Mouse (Mus musculus) liver, embryonic 14.5 days (tissue): ENCODE measurements around the gene Plcb1. TPM values are rescaled to one million over a fixed set of nuclear protein-coding genes. Genes with fewer than 3 reads are reported as not detected.

Experiments used
- ATAC-seq: fragments of 200-750 bp; cut with Nextera tagmentation; 2 replicates; pipeline ENCODE4 v1.8.0; 2017; ENCODE audit warnings: moderate number of reproducible peaks, mild to moderate bottlenecking, moderate library complexity; ENCODE audit not compliant: insufficient read depth
- DNase-seq, 3 experiments: peaks; one replicate each; pipeline ENCODE4 v3.0.0-alpha.2; 2012 to 2013; ENCODE audit warnings: low read depth in 3 of 3, low spot score in 3 of 3
- H3K27ac ChIP-seq: fragments of 300-500 bp; sonication (generic); 2 replicates; pipeline ENCODE4 v1.5.1; 2014; ENCODE audit warnings: moderate library complexity, mild to moderate bottlenecking, control low read depth, inconsistent platforms
- H3K27me3 ChIP-seq: fragments of 300-500 bp; sonication (generic); 2 replicates; pipeline ENCODE4 v1.6.1; 2014; ENCODE audit warnings: mild to moderate bottlenecking, low read length, moderate library complexity; ENCODE audit not compliant: control insufficient read depth, insufficient read depth
- H3K36me3 ChIP-seq: fragments of 300-500 bp; sonication (generic); replicated peaks from 2 replicates; pipeline ENCODE4 v1.6.1; 2014; ENCODE audit warnings: low read depth; ENCODE audit not compliant: control insufficient read depth, insufficient read depth
- H3K4me1 ChIP-seq, 2 experiments: fragments of 200-500 bp in 1 of 2; fragments of 300-500 bp in 1 of 2; sonication (generic) in 1 of 2; replicated peaks; 2 replicates each; pipeline ENCODE4 v1.6.1; 2012 to 2014; ENCODE audit warnings: antibody characterized with exemption in 1 of 2, inconsistent platforms in 1 of 2, low read length in 1 of 2; ENCODE audit not compliant: control insufficient read depth in 2 of 2, insufficient read depth in 2 of 2
- H3K4me2 ChIP-seq: fragments of 300-500 bp; sonication (generic); 2 replicates; pipeline ENCODE4 v1.6.1; 2014; ENCODE audit warnings: low read depth, mild to moderate bottlenecking, control low read depth, moderate library complexity
- H3K4me3 ChIP-seq, 2 experiments: fragments of 200-500 bp in 1 of 2; fragments of 300-500 bp in 1 of 2; sonication (generic) in 1 of 2; 2 replicates each; pipeline ENCODE4 v1.5.1; 2012 to 2014; ENCODE audit warnings: low read depth in 2 of 2, low read length in 2 of 2, mild to moderate bottlenecking in 2 of 2, control low read depth in 1 of 2, inconsistent platforms in 1 of 2, moderate library complexity in 1 of 2; ENCODE audit not compliant: insufficient read depth in 1 of 2
- H3K9ac ChIP-seq: fragments of 300-500 bp; sonication (generic); replicated peaks from 2 replicates; pipeline ENCODE4 v1.6.1; 2014; ENCODE audit warnings: mild to moderate bottlenecking, control low read depth, moderate library complexity
- H3K9me3 ChIP-seq: fragments of 300-500 bp; sonication (generic); 2 replicates; pipeline ENCODE4 v1.6.1; 2016; ENCODE audit warnings: low read length, mixed read lengths; ENCODE audit not compliant: control insufficient read depth
- CTCF ChIP-seq: IDR thresholded peaks from 2 replicates; pipeline ENCODE4 v1.5.1; 2016; ENCODE audit warnings: antibody characterized with exemption, low read depth, control low read depth
- EP300 ChIP-seq: IDR thresholded peaks from 2 replicates; pipeline ENCODE4 v1.6.1; 2016; ENCODE audit warnings: antibody characterized with exemption, low read depth
- WGBS: fragments of 180-500 bp; shearing (Covaris S2); extraction: QIAGEN DNeasy Blood & Tissue Kit; methylation state at CpG from one replicate; pipeline ENCODE4 v1.1.7; 2014; ENCODE audit not compliant: insufficient replicate concordance; 5-methylcytosine and 5-hydroxymethylcytosine counted together
- polyA plus RNA-seq, 2 experiments: library from polyadenylated mRNA; depleted of rRNA in 1 of 2; stranded (reverse) in 1 of 2; unstranded in 1 of 2; fragments of >200 nt; fragmentation: Nextera tagmentation in 1 of 2; extraction: Ambion mirVana in 1 of 2; gene quantifications; 2 replicates each; pipeline versions ENCODE4 v1.2.1 to v1.2.3; 2012 to 2014

Plcb1 gene
- polyA plus RNA-seq, 2 experiments, result 0.56 to 3.0 TPM

- Histone ChIP-seq H3K27me3 (no peaks in the 10 kb centered on the region), H3K4me3 (no peak overlapping the region), H3K27ac (no peak overlapping the region), H3K9ac (no peak overlapping the region), H3K4me1 (no peaks in the 10 kb centered on the region), H3K4me2 (no peak overlapping the region), H3K9me3 (no peaks in the 10 kb centered on the region), H3K36me3 (no peaks in the 10 kb centered on the region)
- 55% methylated on average over 6 of the region's 6 CpGs for WGBS
- DNase-seq (no peak), ATAC-seq (no peak)
- TF ChIP-seq EP300, result no peak
- no peak for TF ChIP-seq CTCF
Observed at GRCm38 (mm10) chr2:134911360-134911759, 125.5 kb downstream of the Plcb1 start.

DNA sequence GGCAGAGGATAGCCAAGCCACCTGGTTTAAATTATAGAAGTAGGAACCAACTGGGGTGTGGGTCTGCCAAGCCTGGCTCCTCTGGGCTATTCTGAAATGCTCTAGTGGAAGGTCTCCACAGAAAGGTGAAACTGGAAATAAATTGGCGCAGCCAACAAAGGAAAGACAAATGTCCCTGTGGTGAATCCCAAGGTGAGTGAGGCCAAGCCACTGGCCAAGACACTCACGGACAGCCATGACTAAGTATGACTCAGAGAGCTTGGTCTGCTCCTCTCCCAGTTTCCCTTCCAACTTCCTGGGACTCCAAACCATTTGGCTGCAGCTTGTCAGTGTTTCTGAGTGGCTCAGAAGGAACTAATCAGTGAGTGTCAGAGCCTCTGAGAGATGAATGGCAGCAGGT is 126.7 kb downstream of the Plcb1 start:
- H3K4me3 ChIP-seq, result no peak overlapping the region
- H3K4me1 ChIP-seq, result no peaks in the 10 kb centered on the region
- H3K9ac ChIP-seq, result no peak overlapping the region
- TF ChIP-seq EP300 (no peak), CTCF (no peak)
- H3K27ac ChIP-seq, result no peak overlapping the region
- H3K27me3 ChIP-seq, result no peaks in the 10 kb centered on the region
- ATAC-seq, result no peak
- no peaks in the 10 kb centered on the region for H3K9me3 ChIP-seq
- WGBS, result 59% methylated on average over 2 of the region's 2 CpGs
- no peak for DNase-seq
- no peak overlapping the region for H3K4me2 ChIP-seq
- no peaks in the 10 kb centered on the region for H3K36me3 ChIP-seq

DNA sequence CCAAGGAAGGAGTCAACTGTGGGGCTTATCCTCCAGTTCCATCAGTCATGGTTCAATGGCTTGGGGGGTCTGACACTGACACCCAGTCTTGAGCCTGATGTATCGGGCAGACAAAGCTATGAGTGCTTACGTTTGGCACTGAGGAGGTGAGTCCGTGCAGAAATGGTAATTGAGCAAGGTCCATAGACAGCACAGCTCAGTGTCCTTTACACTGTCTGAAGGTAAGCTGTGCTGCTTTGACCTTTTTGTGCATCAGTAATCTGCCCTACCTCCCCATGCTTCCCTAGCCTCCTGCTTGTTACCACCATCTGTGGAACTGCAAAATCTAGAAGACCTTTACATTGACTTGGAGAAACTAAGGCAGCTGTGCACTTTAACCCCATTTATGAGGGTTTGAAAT is 127.7 kb downstream of the Plcb1 start:
- Histone ChIP-seq H3K36me3 (no peaks in the 10 kb centered on the region), H3K4me3 (no peak overlapping the region), H3K27ac (no peak overlapping the region), H3K4me1 (no peaks in the 10 kb centered on the region), H3K9me3 (no peaks in the 10 kb centered on the region), H3K27me3 (no peaks in the 10 kb centered on the region), H3K9ac (no peak overlapping the region), H3K4me2 (no peak overlapping the region)
- no peak for TF ChIP-seq EP300
- no peak for TF ChIP-seq CTCF
- ATAC-seq, result no peak
- DNase-seq, result no peak
- 50% methylated on average over 3 of the region's 3 CpGs for WGBS

- no peak for ATAC-seq
- no peaks in the 10 kb centered on the region for H3K9me3 ChIP-seq
- H3K4me1 ChIP-seq, result no peaks in the 10 kb centered on the region
- WGBS, result 77% methylated on average over 2 of the region's 2 CpGs
- H3K36me3 ChIP-seq, result no peaks in the 10 kb centered on the region
- H3K4me2 ChIP-seq, result no peak overlapping the region
- no peak overlapping the region for H3K27ac ChIP-seq
- H3K9ac ChIP-seq, result no peak overlapping the region
- DNase-seq, result no peak
- no peaks in the 10 kb centered on the region for H3K27me3 ChIP-seq
- no peak overlapping the region for H3K4me3 ChIP-seq
- TF ChIP-seq CTCF (no peak), EP300 (no peak)
Observed at GRCm38 (mm10) chr2:134914091-134914550, 128.3 kb downstream of the Plcb1 start.

DNA sequence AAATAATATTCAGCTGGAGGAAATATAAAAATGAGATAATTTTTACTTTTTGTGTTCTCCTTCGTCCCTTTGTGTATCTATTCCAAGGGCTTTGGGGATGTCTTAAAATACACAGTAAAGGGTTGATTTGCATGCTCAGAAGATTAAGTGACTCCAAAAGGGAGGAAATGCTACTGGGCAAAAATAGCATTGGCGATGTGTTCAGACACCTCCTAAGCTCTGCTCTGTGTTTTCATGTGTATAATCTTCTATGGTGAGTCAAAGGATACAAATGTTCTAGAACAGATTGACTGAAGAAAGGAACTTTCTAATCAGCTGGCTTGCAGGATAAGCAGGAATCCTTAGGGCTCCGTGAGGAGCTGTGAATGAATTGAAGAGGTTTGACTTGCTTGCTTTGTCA is 129.2 kb downstream of the Plcb1 start:
- H3K4me1 ChIP-seq, result no peaks in the 10 kb centered on the region
- no peaks in the 10 kb centered on the region for H3K36me3 ChIP-seq
- no peak for TF ChIP-seq CTCF
- no peak for TF ChIP-seq EP300
- no peak overlapping the region for H3K9ac ChIP-seq
- H3K27ac ChIP-seq, result no peak overlapping the region
- no peak overlapping the region for H3K4me3 ChIP-seq
- no peaks in the 10 kb centered on the region for H3K27me3 ChIP-seq
- H3K4me2 ChIP-seq, result no peak overlapping the region
- 52% methylated on average over 3 of the region's 3 CpGs for WGBS
- DNase-seq (no peak), ATAC-seq (no peak)
- H3K9me3 ChIP-seq, result no peaks in the 10 kb centered on the region
